Mouse (Mus musculus): ENCODE data around the gene Lpar5.

DNA sequence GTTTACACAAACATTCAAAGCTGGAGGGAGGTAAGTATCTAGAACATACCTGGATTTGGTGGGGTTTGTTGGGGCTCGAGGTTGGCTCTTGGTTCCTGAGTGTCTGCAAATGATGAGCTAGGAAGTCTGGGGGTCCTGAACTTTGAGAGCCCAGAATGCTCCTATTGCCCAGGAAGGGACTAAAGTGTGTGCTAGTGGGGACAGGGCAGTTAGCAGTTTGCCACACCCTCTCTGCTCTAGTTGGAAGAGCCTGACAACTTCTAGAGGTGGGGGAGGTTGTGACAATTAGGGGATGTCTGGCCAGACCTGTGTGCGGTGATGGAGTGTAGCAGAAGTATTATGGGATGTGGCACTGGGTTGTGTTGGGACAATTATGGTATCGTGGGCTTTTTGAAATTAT lies 27.1 kb downstream of the Lpar5 start:
- no peak for TF ChIP-seq CTCF (IDR thresholded peaks at IDR 0.05; ENCODE audit: insufficient read depth, low read depth, low read length)
- no peak for TF ChIP-seq POLR2A (IDR thresholded peaks at IDR 0.05; ENCODE audit: insufficient read depth, low read depth, low read length)

Measured in olfactory bulb, adult 2 months (tissue).